Mouse (Mus musculus) limb, embryonic 12.5 days (tissue): ENCODE measurements at regions not wholly inside any gene's neighbourhood (a gene's known extent, or its start where the extent isn't known, plus 50 kb on each side); places are given as distances from the start of the nearest gene placed in this dataset.

Source experiments
- ATAC-seq: fragments of 200-750 bp; cut with Nextera tagmentation; 2 replicates; pipeline ENCODE4 v1.8.0; 2017; ENCODE audit warnings: low read depth, moderate TSS enrichment; ENCODE audit not compliant: insufficient number of reproducible peaks, insufficient read depth, low FRiP score, low TSS enrichment
- H3K27ac ChIP-seq: fragments of 300-500 bp; sonication (generic); 2 replicates; pipeline ENCODE4 v1.5.1; 2016; ENCODE audit warnings: mild to moderate bottlenecking, moderate library complexity
- H3K27me3 ChIP-seq: fragments of 300-500 bp; sonication (generic); 2 replicates; pipeline ENCODE4 v1.6.1; 2016; ENCODE audit warnings: mild to moderate bottlenecking, moderate library complexity
- H3K36me3 ChIP-seq: fragments of 300-500 bp; sonication (generic); 2 replicates; pipeline ENCODE4 v1.6.1; 2016; ENCODE audit warnings: mild to moderate bottlenecking, moderate library complexity
- H3K4me1 ChIP-seq: fragments of 300-500 bp; sonication (generic); replicated peaks from 2 replicates; pipeline ENCODE4 v1.6.1; 2016
- H3K4me2 ChIP-seq: fragments of 300-500 bp; sonication (generic); 2 replicates; pipeline ENCODE4 v1.6.1; 2016; ENCODE audit warnings: mild to moderate bottlenecking, moderate library complexity
- H3K4me3 ChIP-seq: fragments of 300-500 bp; sonication (generic); replicated peaks from 2 replicates; pipeline ENCODE4 v1.5.1; 2016; ENCODE audit warnings: mild to moderate bottlenecking
- H3K9ac ChIP-seq: fragments of 300-500 bp; sonication (generic); replicated peaks from 2 replicates; pipeline ENCODE4 v1.6.1; 2016; ENCODE audit warnings: mild to moderate bottlenecking, moderate library complexity
- H3K9me3 ChIP-seq: fragments of 300-500 bp; sonication (generic); 2 replicates; pipeline ENCODE4 v1.6.1; 2016; ENCODE audit warnings: mild to moderate bottlenecking, moderate library complexity
- WGBS: fragments of 180-500 bp; shearing (Covaris S2); methylation state at CpG from one replicate; pipeline ENCODE4 v1.1.7; 2016; 5-methylcytosine and 5-hydroxymethylcytosine counted together

GRCm38 (mm10) chr11:27833736-27834135, 505.9 kb downstream of the Gm6685 start:
- no peak overlapping the region for H3K9ac ChIP-seq
- ATAC-seq = no peak
- 81% methylated on average over 1 of the region's 1 CpGs for WGBS
- H3K4me2 ChIP-seq = no peak overlapping the region
- no peaks in the 10 kb centered on the region for H3K4me1 ChIP-seq
- H3K4me3 ChIP-seq = no peak overlapping the region
- no peaks in the 10 kb centered on the region for H3K27me3 ChIP-seq
- H3K9me3 ChIP-seq = no peaks in the 10 kb centered on the region
- H3K36me3 ChIP-seq = no peaks in the 10 kb centered on the region
- H3K27ac ChIP-seq = no peak overlapping the region

- H3K27ac ChIP-seq = no peak overlapping the region
- no peaks in the 10 kb centered on the region for H3K4me1 ChIP-seq
- H3K27me3 ChIP-seq = no peaks in the 10 kb centered on the region
- ATAC-seq = no peak
- no peak overlapping the region for H3K4me2 ChIP-seq
- H3K9ac ChIP-seq = no peak overlapping the region
- H3K9me3 ChIP-seq = no peaks in the 10 kb centered on the region
- H3K4me3 ChIP-seq = no peak overlapping the region
- 78% methylated on average over 8 of the region's 8 CpGs for WGBS
- no peaks in the 10 kb centered on the region for H3K36me3 ChIP-seq
These were observed 539.6 kb downstream of the Gm6685 start for GRCm38 (mm10) chr11:27799826-27800620.

- Histone ChIP-seq H3K27me3 (no peaks in the 10 kb centered on the region), H3K4me3 (no peak overlapping the region), H3K4me1 (no peaks in the 10 kb centered on the region), H3K27ac (no peak overlapping the region), H3K36me3 (no peaks in the 10 kb centered on the region), H3K9ac (no peak overlapping the region), H3K4me2 (no peak overlapping the region), H3K9me3 (no peaks in the 10 kb centered on the region)
- 73% methylated on average over 9 of the region's 9 CpGs for WGBS
- peak; percentile 31; the same call in 1 of the 2 replicates for ATAC-seq
These were observed 585.8 kb downstream of the Gm6685 start for GRCm38 (mm10) chr11:27753913-27754218.

- no peaks in the 10 kb centered on the region for H3K27me3 ChIP-seq
- H3K9me3 ChIP-seq = no peaks in the 10 kb centered on the region
- no peaks in the 10 kb centered on the region for H3K4me1 ChIP-seq
- no peak overlapping the region for H3K27ac ChIP-seq
- no peak overlapping the region for H3K9ac ChIP-seq
- H3K4me3 ChIP-seq = no peak overlapping the region
- no peak overlapping the region for H3K4me2 ChIP-seq
- 40% methylated on average over 11 of the region's 11 CpGs for WGBS
- ATAC-seq = peak; percentile 31; the same call in 1 of the 2 replicates
- H3K36me3 ChIP-seq = no peaks in the 10 kb centered on the region
These were observed 586.3 kb downstream of the Gm6685 start for GRCm38 (mm10) chr11:27753212-27753912.

DNA sequence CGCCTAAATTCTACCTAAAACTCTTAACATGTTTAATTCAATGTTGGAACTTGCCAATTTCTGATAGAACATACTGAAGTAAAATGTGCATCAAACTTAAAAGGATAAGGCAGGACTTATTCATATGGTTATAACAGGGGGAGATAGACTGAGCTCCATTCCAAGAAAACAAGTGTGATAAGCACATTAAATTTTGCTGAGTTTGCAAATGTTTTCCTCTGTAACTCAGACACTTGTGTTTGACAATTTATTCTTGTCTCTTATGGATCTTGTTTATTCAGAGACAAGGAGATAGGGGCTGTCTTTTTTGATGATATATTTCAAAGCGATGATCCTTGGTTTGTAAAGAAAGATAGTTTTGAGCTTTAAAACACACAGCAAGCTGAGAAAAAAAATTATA, 613.6 kb downstream of the Gm6685 start:
- H3K27ac ChIP-seq = no peak overlapping the region
- H3K9ac ChIP-seq = no peak overlapping the region
- ATAC-seq = no peak
- no peak overlapping the region for H3K4me2 ChIP-seq
- H3K27me3 ChIP-seq = no peaks in the 10 kb centered on the region
- no peaks in the 10 kb centered on the region for H3K9me3 ChIP-seq
- no peaks in the 10 kb centered on the region for H3K4me1 ChIP-seq
- no peak overlapping the region for H3K4me3 ChIP-seq
- no peaks in the 10 kb centered on the region for H3K36me3 ChIP-seq
- WGBS = 93% methylated on average over 2 of the region's 2 CpGs

DNA sequence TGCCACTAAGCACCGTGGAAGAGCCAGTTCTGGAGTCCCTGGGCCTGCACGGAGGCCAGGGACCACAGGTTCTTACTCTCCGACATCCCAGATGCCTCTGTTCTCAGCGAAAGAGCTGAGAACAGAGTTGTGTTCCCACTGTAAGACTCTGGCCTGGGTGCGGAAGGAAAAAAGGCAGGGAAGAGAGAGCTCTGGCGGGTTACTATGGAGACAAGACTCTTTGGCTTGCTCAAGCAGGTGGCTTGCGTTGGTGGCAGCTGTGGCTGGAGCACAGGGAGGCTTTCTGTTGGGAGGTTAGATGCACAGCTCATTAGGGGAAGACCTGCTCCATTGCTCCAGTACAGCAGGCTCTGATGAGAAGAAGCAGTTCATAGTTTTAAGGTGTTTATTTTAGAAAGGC, 618.3 kb downstream of the Gm6685 start:
- no peaks in the 10 kb centered on the region for H3K9me3 ChIP-seq
- H3K4me3 ChIP-seq = no peak overlapping the region
- H3K9ac ChIP-seq = no peak overlapping the region
- WGBS = 72% methylated on average over 7 of the region's 7 CpGs
- H3K4me1 ChIP-seq = no peaks in the 10 kb centered on the region
- H3K4me2 ChIP-seq = no peak overlapping the region
- no peaks in the 10 kb centered on the region for H3K27me3 ChIP-seq
- no peak overlapping the region for H3K27ac ChIP-seq
- no peaks in the 10 kb centered on the region for H3K36me3 ChIP-seq
- no peak for ATAC-seq

- H3K4me2 ChIP-seq = no peak overlapping the region
- WGBS = 63% methylated on average over 1 of the region's 1 CpGs
- no peaks in the 10 kb centered on the region for H3K4me1 ChIP-seq
- no peak overlapping the region for H3K27ac ChIP-seq
- no peak overlapping the region for H3K4me3 ChIP-seq
- no peaks in the 10 kb centered on the region for H3K27me3 ChIP-seq
- no peak for ATAC-seq
- H3K9me3 ChIP-seq = no peaks in the 10 kb centered on the region
- H3K9ac ChIP-seq = no peak overlapping the region
- H3K36me3 ChIP-seq = no peaks in the 10 kb centered on the region
These were observed 667.2 kb downstream of the Gm6685 start for GRCm38 (mm10) chr11:27672436-27672835.
